Mouse (Mus musculus) CH12.LX (cell line): Measurements from ENCODE around the gene Nxn. TPM values are rescaled to one million over a fixed set of nuclear protein-coding genes. Genes with fewer than 3 reads are reported as not detected.
A peak's percentile ranks its signal among the peaks of the same experiment; 100 is the strongest.

Experiments used
- DNase-seq: peaks from one replicate; pipeline ENCODE4 v3.0.0-alpha.2; 2013; ENCODE audit errors: extremely low read depth
- H3K27ac ChIP-seq: 2 replicates; pipeline ENCODE4 v1.5.1; 2012; ENCODE audit warnings: low read depth, mild to moderate bottlenecking, control low read depth, moderate library complexity; ENCODE audit not compliant: insufficient read depth
- H3K27me3 ChIP-seq: replicated peaks from 2 replicates; pipeline ENCODE3; 2012; ENCODE audit warnings: inconsistent platforms
- H3K36me3 ChIP-seq, 2 experiments: replicated peaks in 1 of 2; 2 replicates each; pipeline versions ENCODE3 to v1.6.1; 2012; ENCODE audit warnings: inconsistent platforms in 1 of 2, low read length in 1 of 2, mild to moderate bottlenecking in 1 of 2, mixed read lengths in 1 of 2, moderate library complexity in 1 of 2; ENCODE audit not compliant: control insufficient read depth in 1 of 2, insufficient read depth in 1 of 2
- H3K4me1 ChIP-seq, 2 experiments: 2 replicates each; pipeline ENCODE4 v1.6.1; 2012; ENCODE audit warnings: inconsistent platforms in 1 of 2, moderate library complexity in 1 of 2; ENCODE audit not compliant: insufficient read depth in 2 of 2, control insufficient read depth in 1 of 2
- H3K4me2 ChIP-seq: 2 replicates; pipeline ENCODE4 v1.6.1; 2012; ENCODE audit warnings: low read depth, mild to moderate bottlenecking, control low read depth; ENCODE audit not compliant: poor library complexity, insufficient read depth, severe bottlenecking
- H3K4me3 ChIP-seq, 3 experiments: fragments of 150-350 bp in 1 of 3; sonication (generic) in 1 of 3; replicated peaks in 1 of 3; 2 replicates each; pipeline versions ENCODE3 to v1.5.1; 2011 to 2012; ENCODE audit warnings: low read depth in 2 of 3, low read length in 2 of 3, mild to moderate bottlenecking in 2 of 3, moderate library complexity in 2 of 3, control low read depth in 1 of 3, improper control_type of control experiment in 1 of 3, inconsistent platforms in 1 of 3, mixed read lengths in 1 of 3; ENCODE audit not compliant: poor library complexity in 1 of 3
- H3K79me2 ChIP-seq: replicated peaks from 2 replicates; pipeline ENCODE4 v1.6.1; 2012; ENCODE audit warnings: mild to moderate bottlenecking, moderate library complexity; ENCODE audit not compliant: control insufficient read depth, poor library complexity, insufficient read depth, severe bottlenecking; ENCODE audit errors: extremely low read depth
- H3K9ac ChIP-seq: 2 replicates; pipeline ENCODE4 v1.6.1; 2012; ENCODE audit warnings: low read depth, mild to moderate bottlenecking, control low read depth, moderate library complexity; ENCODE audit not compliant: insufficient read depth
- H3K9me3 ChIP-seq: replicated peaks from 2 replicates; pipeline ENCODE3; 2012; ENCODE audit warnings: low read length, inconsistent platforms, mixed read lengths
- CHD1 ChIP-seq: IDR thresholded peaks from 2 replicates; pipeline ENCODE4 v1.6.1; 2012; ENCODE audit warnings: low read depth, low read length, improper control_type of control experiment, inconsistent platforms
- CTCF ChIP-seq, 2 experiments: IDR thresholded peaks in 1 of 2; conservative IDR thresholded peaks in 1 of 2; 2 replicates each; pipeline ENCODE4 v1.5.1; 2011 to 2012; ENCODE audit warnings: low read depth in 2 of 2, low read length in 2 of 2, improper control_type of control experiment in 1 of 2, inconsistent platforms in 1 of 2, mild to moderate bottlenecking in 1 of 2, moderate library complexity in 1 of 2
- IRF4 ChIP-seq: IDR thresholded peaks from 2 replicates; pipeline ENCODE4 v1.6.1; 2014; ENCODE audit warnings: low read depth, mild to moderate bottlenecking, inconsistent platforms, low read length, improper control_type of control experiment
- KAT2A ChIP-seq: IDR thresholded peaks from 2 replicates; pipeline ENCODE4 v1.6.1; 2012; ENCODE audit warnings: low read length, improper control_type of control experiment, inconsistent platforms; ENCODE audit not compliant: insufficient replicate concordance
- MAFK ChIP-seq: IDR thresholded peaks from 2 replicates; pipeline ENCODE4 v1.6.1; 2011; ENCODE audit warnings: low read length, improper control_type of control experiment; ENCODE audit not compliant: insufficient replicate concordance
- MAZ ChIP-seq: IDR thresholded peaks from 2 replicates; pipeline ENCODE4 v1.6.1; 2012; ENCODE audit warnings: low read depth, mild to moderate bottlenecking, inconsistent platforms, low read length, improper control_type of control experiment, moderate library complexity
- NELFE ChIP-seq: IDR thresholded peaks from 2 replicates; pipeline ENCODE4 v1.6.1; 2011; ENCODE audit warnings: low read depth, low read length, improper control_type of control experiment
- POLR2AphosphoS2 ChIP-seq: IDR thresholded peaks from 2 replicates; pipeline ENCODE4 v1.6.1; 2011; ENCODE audit warnings: low read depth, low read length, improper control_type of control experiment
- RAD21 ChIP-seq: IDR thresholded peaks from 2 replicates; pipeline ENCODE4 v1.6.1; 2011; ENCODE audit warnings: low read depth, mild to moderate bottlenecking, low read length, improper control_type of control experiment, moderate library complexity
- SMC3 ChIP-seq: IDR thresholded peaks from 2 replicates; pipeline ENCODE4 v1.6.1; 2011; ENCODE audit warnings: low read depth, low read length, improper control_type of control experiment
- TCF12 ChIP-seq: IDR thresholded peaks from 2 replicates; pipeline ENCODE4 v1.6.1; 2014; ENCODE audit warnings: low read depth, mild to moderate bottlenecking, inconsistent platforms, low read length, improper control_type of control experiment
- UBTF ChIP-seq: IDR thresholded peaks from 2 replicates; pipeline ENCODE4 v1.6.1; 2012; ENCODE audit warnings: low read depth, mild to moderate bottlenecking, inconsistent platforms, low read length, improper control_type of control experiment, moderate library complexity
- USF1 ChIP-seq: IDR thresholded peaks from 2 replicates; pipeline ENCODE4 v1.6.1; 2014; ENCODE audit warnings: low read depth, mild to moderate bottlenecking, inconsistent platforms, low read length, improper control_type of control experiment
- ZC3H11A ChIP-seq: IDR thresholded peaks from 2 replicates; pipeline ENCODE4 v1.6.1; 2012; ENCODE audit warnings: low read depth, mild to moderate bottlenecking, inconsistent platforms, low read length, improper control_type of control experiment
- ZKSCAN1 ChIP-seq: IDR thresholded peaks from 2 replicates; pipeline ENCODE4 v1.6.1; 2012; ENCODE audit warnings: low read depth, inconsistent platforms, low read length, improper control_type of control experiment, borderline replicate concordance
- ZMIZ1 ChIP-seq: IDR thresholded peaks from 2 replicates; pipeline ENCODE4 v1.6.1; 2012; ENCODE audit warnings: low read depth, mild to moderate bottlenecking, inconsistent platforms, low read length, improper control_type of control experiment
- dilution Hi-C: fragments of 300-500 bp; cut with MboI; formaldehyde crosslinking; loops from 2 replicates; pipeline ENCODE4 v1.14.3; 2020; ENCODE audit warnings: low sequenced_read_pairs; ENCODE audit not compliant: extremely low pct_unique_long_range_greater_than_20kb, extremely low pct_ligation_motif_present
- in situ Hi-C: fragments of 300-500 bp; cut with MboI; formaldehyde crosslinking; loops from 3 replicates; pipeline ENCODE4 v1.14.3; 2019; ENCODE audit warnings: low sequenced_read_pairs, low pct_ligation_motif_present, low pct_unique_long_range_greater_than_20kb, mixed read lengths
- polyA plus RNA-seq: library from polyadenylated mRNA; unstranded; fragments of >175 nt; gene quantifications from 2 replicates; pipeline ENCODE4 v1.2.1, GENCODE M21; 2012; ENCODE audit warnings: low read depth; ENCODE audit not compliant: insufficient read length
- total RNA-seq, 2 experiments: library from RNA; depleted of rRNA; stranded (reverse); fragments of 300-350 nt in 1 of 2; fragments of >200 nt in 1 of 2; gene quantifications; 2 replicates each; pipeline ENCODE4 v1.2.3; 2012 to 2014

Nxn gene
- total and polyA plus RNA-seq, 3 experiments: 15.3 to 24.8 (median 19.2) TPM

- H3K36me3 ChIP-seq: peaks cover 32 to 69% of the 10 kb centered on the region in 2 experiments
- peaks cover 18% of the 10 kb centered on the region for H3K79me2 ChIP-seq
- DNase-seq: no peak
- in situ Hi-C loops: no loop called here
- TF ChIP-seq USF1 (no peak), CTCF (conservative IDR thresholded peaks at IDR 0.05 in 1 of 2, IDR thresholded peaks at IDR 0.05 in 1 of 2; ENCODE audit: low read depth in 2 of 2, low read length in 2 of 2) (peak in 1 of 2 experiments; percentile 35; a peak in 2 of 4 replicates)
- no peaks in the 10 kb centered on the region for H3K27me3 ChIP-seq
- no peaks in the 10 kb centered on the region for H3K9me3 ChIP-seq
- H3K4me2 ChIP-seq: no peak overlapping the region
- no peak overlapping the region for H3K9ac ChIP-seq
- peaks cover 4 to 22% of the 10 kb centered on the region in 2 experiments for H3K4me1 ChIP-seq
- no peak overlapping the region for H3K27ac ChIP-seq
- no peak overlapping the region for H3K4me3 ChIP-seq
- dilution Hi-C loops: no loop called here
Measured at GRCm38 (mm10) chr11:76247239-76247638, 151.7 kb downstream of the Nxn start.

GRCm38 (mm10) chr11:76246439-76246838, 152.5 kb downstream of the Nxn start:
- H3K36me3 ChIP-seq: peaks cover 32 to 63% of the 10 kb centered on the region in 2 experiments
- dilution Hi-C loops (no loop called here), in situ Hi-C loops (no loop called here)
- no peaks in the 10 kb centered on the region for H3K27me3 ChIP-seq
- H3K9ac ChIP-seq: no peak overlapping the region
- peak; percentile 86 for TF ChIP-seq MAFK
- no peak for TF ChIP-seq POLR2AphosphoS2
- no peak overlapping the region for H3K4me3 ChIP-seq
- H3K4me1 ChIP-seq: peaks cover 4 to 30% of the 10 kb centered on the region in 2 experiments
- peaks cover 18% of the 10 kb centered on the region for H3K79me2 ChIP-seq
- no peak overlapping the region for H3K4me2 ChIP-seq
- H3K9me3 ChIP-seq: no peaks in the 10 kb centered on the region
- no peak for DNase-seq
- no peak overlapping the region for H3K27ac ChIP-seq

GRCm38 (mm10) chr11:76243811-76244546, 155.0 kb downstream of the Nxn start:
- DNase-seq: no peak
- peaks cover 23 to 63% of the 10 kb centered on the region in 2 experiments for H3K36me3 ChIP-seq
- in situ Hi-C loops (no loop called here), dilution Hi-C loops (no loop called here)
- H3K9ac ChIP-seq: peak overlapping the region; percentile 52
- H3K4me2 ChIP-seq: peak overlapping the region; percentile 92
- peaks cover 4 to 41% of the 10 kb centered on the region in 2 experiments for H3K4me1 ChIP-seq
- H3K9me3 ChIP-seq: no peaks in the 10 kb centered on the region
- TF ChIP-seq RAD21 (no peak), ZMIZ1 (no peak), IRF4 (no peak), MAZ (no peak), ZC3H11A (no peak), ZKSCAN1 (no peak), KAT2A (no peak), NELFE (no peak), TCF12 (no peak), SMC3 (no peak), CHD1 (no peak), UBTF (no peak)
- H3K27me3 ChIP-seq: no peaks in the 10 kb centered on the region
- H3K4me3 ChIP-seq: peak overlapping the region; percentile 61 to 91 (median 70)
- H3K27ac ChIP-seq: no peak overlapping the region
- H3K79me2 ChIP-seq: peaks cover 18% of the 10 kb centered on the region
